Mouse (Mus musculus): ENCODE data around the gene Casp9. TPM values are rescaled to one million over a fixed set of nuclear protein-coding genes. Genes with fewer than 3 reads are reported as not detected.

The Casp9 gene
- polyA plus RNA-seq, 1 experiment from 2014 or later: 13.5 TPM

GRCm38 (mm10) chr4:141784835-141785234 lies 8.6 kb upstream of the Casp9 start:
- ATAC-seq: no peak
- H3K4me3 ChIP-seq: no peak overlapping the region
- no peak overlapping the region for H3K9ac ChIP-seq
- no peak overlapping the region for H3K4me2 ChIP-seq
- 79% methylated on average over 5 of the region's 5 CpGs for WGBS (ENCODE audit: insufficient replicate concordance)
- no peak overlapping the region for H3K27ac ChIP-seq
- peaks cover 87% of the 10 kb centered on the region for H3K36me3 ChIP-seq
- H3K9me3 ChIP-seq (replicated peaks): no peaks in the 10 kb centered on the region
- H3K4me1 ChIP-seq: peaks cover 11% of the 10 kb centered on the region
- H3K27me3 ChIP-seq (replicated peaks): no peaks in the 10 kb centered on the region

- 81% methylated on average over 13 of the region's 13 CpGs for WGBS (ENCODE audit: insufficient replicate concordance)
- peaks cover 74% of the 10 kb centered on the region for H3K36me3 ChIP-seq
- no peak overlapping the region for H3K9ac ChIP-seq
Observed at GRCm38 (mm10) chr4:141786141-141786540, 7.3 kb upstream of the Casp9 start.

GRCm38 (mm10) chr4:141787046-141787445 lies 6.4 kb upstream of the Casp9 start:
- 87% methylated on average over 6 of the region's 6 CpGs for WGBS (ENCODE audit: insufficient replicate concordance)
- ATAC-seq: no peak
- no peak overlapping the region for H3K27ac ChIP-seq

More at GRCm38 (mm10) chr4:141786141-141786540, 7.3 kb upstream of the Casp9 start:
- Histone ChIP-seq H3K4me1 (peaks cover 17% of the 10 kb centered on the region), H3K4me3 (no peak overlapping the region), H3K4me2 (no peak overlapping the region), H3K9me3 (replicated peaks) (no peaks in the 10 kb centered on the region), H3K27me3 (replicated peaks) (no peaks in the 10 kb centered on the region), H3K27ac (no peak overlapping the region)
- no peak for ATAC-seq

GRCm38 (mm10) chr4:141787462-141787861 lies 6.0 kb upstream of the Casp9 start:
- no peak overlapping the region for H3K9ac ChIP-seq
- peaks cover 30% of the 10 kb centered on the region for H3K4me1 ChIP-seq
- ATAC-seq: no peak
- H3K27ac ChIP-seq: no peak overlapping the region
- no peaks in the 10 kb centered on the region for H3K27me3 ChIP-seq (replicated peaks)
- H3K9me3 ChIP-seq (replicated peaks): no peaks in the 10 kb centered on the region
- WGBS (ENCODE audit: insufficient replicate concordance): 89% methylated on average over 7 of the region's 7 CpGs
- H3K36me3 ChIP-seq: peaks cover 60% of the 10 kb centered on the region
- H3K4me2 ChIP-seq: no peak overlapping the region
- H3K4me3 ChIP-seq: no peak overlapping the region

More at GRCm38 (mm10) chr4:141787046-141787445, 6.4 kb upstream of the Casp9 start:
- Histone ChIP-seq H3K36me3 (peaks cover 64% of the 10 kb centered on the region), H3K27me3 (replicated peaks) (no peaks in the 10 kb centered on the region), H3K9ac (no peak overlapping the region), H3K9me3 (replicated peaks) (no peaks in the 10 kb centered on the region), H3K4me3 (no peak overlapping the region), H3K4me2 (no peak overlapping the region), H3K4me1 (peaks cover 26% of the 10 kb centered on the region)

- no peaks in the 10 kb centered on the region for H3K27me3 ChIP-seq (replicated peaks)
- H3K4me3 ChIP-seq: peak overlapping the region; percentile 94
- peaks cover 38% of the 10 kb centered on the region for H3K36me3 ChIP-seq
- H3K4me1 ChIP-seq: peaks cover 44% of the 10 kb centered on the region
- H3K4me2 ChIP-seq: peak overlapping the region; percentile 87
- peak overlapping the region; percentile 92 for H3K27ac ChIP-seq
- WGBS (ENCODE audit: insufficient replicate concordance): 13% methylated on average over 3 of the region's 3 CpGs
- ATAC-seq: no peak
- H3K9me3 ChIP-seq (replicated peaks): no peaks in the 10 kb centered on the region
- peak overlapping the region; percentile 98 for H3K9ac ChIP-seq
Observed at GRCm38 (mm10) chr4:141789564-141790218, 3.7 kb upstream of the Casp9 start.

GRCm38 (mm10) chr4:141790524-141790990 lies 2.9 kb upstream of the Casp9 start, which contains the start of gene Dnajc16:
TSS of gene Dnajc16 (minus strand) at chr4:141790931.
- Histone ChIP-seq H3K9ac (peak within 1 kb of the TSS; percentile 98), H3K4me2 (peak within 1 kb of the TSS; percentile 87), H3K36me3 (peaks cover 29% of the 10 kb centered on the region), H3K4me3 (peak within 1 kb of the TSS; percentile 94), H3K27me3 (replicated peaks) (no peaks in the 10 kb centered on the region), H3K9me3 (replicated peaks) (no peaks in the 10 kb centered on the region), H3K27ac (peak within 1 kb of the TSS; percentile 92), H3K4me1 (peaks cover 52% of the 10 kb centered on the region)
- peak; percentile 78 for ATAC-seq
- WGBS (ENCODE audit: insufficient replicate concordance): 1% methylated on average over 42 of the region's 42 CpGs

DNA sequence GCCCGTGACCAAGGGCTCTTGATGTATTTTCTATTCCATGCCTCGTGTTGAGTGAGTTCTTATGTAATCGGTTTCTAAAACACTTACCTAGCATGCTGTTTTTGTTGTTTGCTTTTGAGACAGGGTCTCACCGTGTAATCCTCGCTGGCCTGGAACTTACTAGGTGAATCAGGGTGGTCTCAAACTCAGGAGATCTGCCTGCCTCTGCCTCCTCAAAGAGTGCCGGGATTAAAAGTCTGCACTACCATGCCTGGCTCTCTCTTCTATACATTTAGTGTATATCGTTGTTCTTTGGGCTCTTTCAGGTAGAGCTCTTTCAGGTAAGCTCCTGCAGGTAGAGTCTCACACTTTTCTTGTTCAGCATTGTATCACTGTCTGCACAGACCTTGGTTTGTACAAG lies 1.9 kb upstream of the Casp9 start:
- Histone ChIP-seq H3K4me1 (peaks cover 62% of the 10 kb centered on the region), H3K27ac (peak overlapping the region; percentile 92), H3K36me3 (peaks cover 26% of the 10 kb centered on the region), H3K9ac (no peak overlapping the region), H3K4me3 (no peak overlapping the region), H3K27me3 (replicated peaks) (no peaks in the 10 kb centered on the region), H3K4me2 (peak overlapping the region; percentile 87), H3K9me3 (replicated peaks) (no peaks in the 10 kb centered on the region)
- 82% methylated on average over 7 of the region's 7 CpGs for WGBS (ENCODE audit: insufficient replicate concordance)
- no peak for ATAC-seq

DNA sequence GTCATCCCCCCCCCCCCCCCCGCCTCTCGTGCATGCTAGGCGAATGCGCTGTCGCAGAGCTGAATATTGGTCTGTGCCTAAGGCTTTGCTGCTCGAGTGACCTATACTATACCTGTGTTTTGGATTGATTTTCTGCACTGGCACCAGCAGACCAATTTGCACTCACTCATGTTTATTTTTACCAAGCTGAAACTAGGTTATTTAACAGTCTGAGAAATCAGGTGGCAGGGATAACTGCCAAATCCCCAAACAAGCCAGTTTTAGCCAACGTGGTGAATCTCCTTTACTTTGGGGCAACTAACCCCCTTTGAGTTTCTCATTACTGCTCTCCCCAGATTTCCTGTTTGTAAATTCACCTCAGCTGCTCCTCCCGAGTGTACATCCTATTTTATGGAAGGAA lies 1.5 kb upstream of the Casp9 start:
- ATAC-seq: no peak
- Histone ChIP-seq H3K27ac (peak overlapping the region; percentile 99), H3K9me3 (replicated peaks) (no peaks in the 10 kb centered on the region), H3K4me1 (peaks cover 64% of the 10 kb centered on the region), H3K27me3 (replicated peaks) (no peaks in the 10 kb centered on the region), H3K4me3 (no peak overlapping the region), H3K36me3 (peaks cover 27% of the 10 kb centered on the region), H3K9ac (no peak overlapping the region), H3K4me2 (no peak overlapping the region)
- WGBS (ENCODE audit: insufficient replicate concordance): 85% methylated on average over 8 of the region's 8 CpGs

DNA sequence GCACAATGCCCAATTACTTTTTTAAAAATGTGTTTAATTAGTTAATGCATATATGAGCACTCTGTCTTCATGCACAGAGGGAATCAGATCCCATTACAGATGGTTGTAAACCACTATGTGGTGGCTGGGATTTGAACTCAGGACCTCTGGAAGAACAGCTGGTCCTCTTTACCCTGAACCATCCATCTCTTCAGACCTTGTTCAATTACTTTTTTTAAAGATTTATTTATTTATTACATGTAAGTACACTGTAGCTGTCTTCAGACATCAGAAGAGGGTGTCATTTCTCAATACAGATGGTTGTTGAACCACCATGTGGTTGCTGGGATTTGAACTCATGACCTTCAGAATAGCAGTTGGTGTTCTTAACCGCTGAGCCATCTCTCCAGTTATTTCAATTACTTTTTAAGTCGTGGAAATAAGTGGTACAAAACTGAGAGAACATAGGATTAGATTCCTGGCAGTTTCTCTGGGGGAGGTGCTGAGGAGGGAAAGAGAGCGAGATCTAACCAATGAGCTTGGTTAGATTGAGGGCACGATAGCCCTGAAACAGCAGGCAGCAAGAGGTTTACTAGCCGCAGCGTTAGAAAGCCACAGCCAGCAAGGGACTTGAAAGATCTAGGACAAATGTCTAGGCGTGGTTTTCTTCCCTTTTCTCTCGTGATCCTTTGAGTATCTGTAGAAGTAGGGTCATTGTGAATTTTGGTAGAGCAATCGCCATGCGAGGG lies 694 bp upstream of the Casp9 start:
- peak overlapping the region; percentile 76 for H3K4me3 ChIP-seq
- ATAC-seq: peak; percentile 11; the same call in 1 of the 2 replicates
- peak overlapping the region; percentile 76 for H3K4me2 ChIP-seq
- WGBS (ENCODE audit: insufficient replicate concordance): 9% methylated on average over 10 of the region's 10 CpGs
- no peaks in the 10 kb centered on the region for H3K9me3 ChIP-seq (replicated peaks)
- peak overlapping the region; percentile 99 for H3K27ac ChIP-seq
- no peaks in the 10 kb centered on the region for H3K27me3 ChIP-seq (replicated peaks)
- H3K36me3 ChIP-seq: peaks cover 27% of the 10 kb centered on the region
- peak overlapping the region; percentile 55 for H3K9ac ChIP-seq
- peaks cover 64% of the 10 kb centered on the region for H3K4me1 ChIP-seq

DNA sequence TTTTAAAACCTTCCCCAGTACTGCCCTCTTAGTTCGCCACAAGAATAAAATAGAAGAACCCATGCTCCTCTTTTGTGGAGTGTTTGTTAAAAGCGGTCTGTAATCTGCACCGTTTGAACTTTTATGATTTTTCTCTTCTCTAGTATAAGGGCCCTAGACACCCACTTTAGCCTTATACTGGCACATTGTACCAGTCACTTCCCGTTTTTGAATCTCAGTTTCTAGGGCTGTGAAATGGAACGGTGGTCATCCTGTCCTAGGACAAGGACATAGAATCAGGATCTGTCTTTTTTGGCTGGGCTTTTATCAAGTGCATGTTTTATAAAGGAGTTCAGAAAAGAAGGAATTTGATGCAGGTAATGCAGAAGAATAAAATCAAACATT lies 732 bp downstream of the Casp9 start:
- Histone ChIP-seq H3K4me3 (peak overlapping the region; percentile 76), H3K36me3 (peaks cover 30% of the 10 kb centered on the region), H3K4me1 (peaks cover 60% of the 10 kb centered on the region), H3K9ac (peak overlapping the region; percentile 76), H3K27me3 (replicated peaks) (no peaks in the 10 kb centered on the region), H3K4me2 (peak overlapping the region; percentile 76), H3K9me3 (replicated peaks) (no peaks in the 10 kb centered on the region), H3K27ac (peak overlapping the region; percentile 99)
- 7% methylated on average over 5 of the region's 5 CpGs for WGBS (ENCODE audit: insufficient replicate concordance)
- no peak for ATAC-seq

DNA sequence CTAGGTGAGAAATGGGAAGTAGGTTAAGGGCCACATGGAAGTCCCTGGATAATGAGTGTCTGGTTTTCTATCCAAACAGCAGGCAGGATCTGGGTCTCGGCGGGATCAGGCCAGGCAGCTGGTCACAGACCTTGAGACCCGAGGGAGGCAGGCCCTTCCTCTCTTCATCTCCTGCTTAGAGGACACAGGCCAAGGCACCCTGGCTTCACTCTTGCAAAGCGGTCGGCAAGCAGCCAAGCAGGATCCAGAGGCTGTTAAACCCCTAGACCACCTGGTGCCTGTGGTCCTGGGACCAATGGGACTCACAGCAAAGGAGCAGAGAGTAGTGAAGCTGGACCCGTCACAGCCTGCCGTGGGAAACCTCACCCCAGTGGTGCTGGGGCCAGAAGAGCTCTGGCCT lies 2.9 kb downstream of the Casp9 start:
- Histone ChIP-seq H3K36me3 (peaks cover 30% of the 10 kb centered on the region), H3K27me3 (replicated peaks) (no peaks in the 10 kb centered on the region), H3K4me3 (no peak overlapping the region), H3K9ac (no peak overlapping the region), H3K9me3 (replicated peaks) (no peaks in the 10 kb centered on the region), H3K4me1 (peaks cover 45% of the 10 kb centered on the region), H3K27ac (no peak overlapping the region), H3K4me2 (no peak overlapping the region)
- WGBS (ENCODE audit: insufficient replicate concordance): 85% methylated on average over 7 of the region's 7 CpGs
- ATAC-seq: no peak

GRCm38 (mm10) chr4:141796954-141797353 lies 3.5 kb downstream of the Casp9 start:
- Histone ChIP-seq H3K4me1 (peaks cover 39% of the 10 kb centered on the region), H3K4me3 (no peak overlapping the region), H3K27ac (no peak overlapping the region), H3K9me3 (replicated peaks) (no peaks in the 10 kb centered on the region), H3K9ac (no peak overlapping the region), H3K36me3 (peaks cover 30% of the 10 kb centered on the region), H3K4me2 (no peak overlapping the region), H3K27me3 (replicated peaks) (no peaks in the 10 kb centered on the region)
- ATAC-seq: no peak
- 74% methylated on average over 3 of the region's 4 CpGs for WGBS (ENCODE audit: insufficient replicate concordance)

All from liver, embryonic 12.5 days (tissue).